Mouse (Mus musculus) 3T3-L1 (cell line): ENCODE data around the gene Svop.

Source experiments
- DNase-seq: peaks from one replicate; pipeline ENCODE4 v3.0.0-alpha.2; 2015; ENCODE audit warnings: low read depth, low spot score

The Svop gene

DNA sequence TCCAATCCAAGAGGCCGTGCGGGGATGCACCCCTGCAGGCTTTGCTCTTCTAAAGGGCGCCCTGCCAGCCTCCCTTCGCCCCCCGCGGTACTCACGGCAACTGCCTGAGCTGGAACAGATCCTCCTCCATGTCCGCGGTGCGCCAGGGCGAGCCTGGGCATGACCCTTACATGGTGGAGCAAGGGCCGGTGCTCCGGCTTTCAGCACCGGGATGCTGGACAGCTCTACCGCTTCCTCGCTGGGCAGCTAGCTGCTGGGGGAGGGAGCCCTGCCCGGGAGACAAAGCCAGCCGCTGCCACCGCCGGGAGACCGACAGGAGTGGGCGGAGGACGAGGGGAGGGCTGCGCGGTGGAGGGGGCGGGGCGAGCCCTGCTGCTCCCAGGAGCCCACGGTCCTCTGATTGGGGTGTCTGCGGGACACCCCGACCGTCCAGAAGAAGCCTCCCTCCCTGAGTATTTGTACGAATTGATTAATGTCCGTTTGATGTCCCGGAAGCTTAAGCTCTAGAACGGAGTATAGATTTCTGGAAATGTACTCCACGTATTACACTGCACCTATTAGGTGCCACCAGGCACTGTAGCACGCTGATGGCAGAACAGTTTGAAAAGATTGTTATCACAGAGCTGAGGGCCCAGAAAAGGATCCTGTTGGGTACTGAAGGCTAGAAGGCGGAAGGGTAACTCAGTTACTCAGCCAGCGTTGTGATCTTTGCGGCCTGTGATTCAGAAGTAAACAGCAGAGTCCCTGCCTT is at the start of gene Svop:
TSS of gene Svop (minus strand) at position 514 of the 751 bp plus-strand sequence.
- DNase-seq, result peak; percentile 69

DNA sequence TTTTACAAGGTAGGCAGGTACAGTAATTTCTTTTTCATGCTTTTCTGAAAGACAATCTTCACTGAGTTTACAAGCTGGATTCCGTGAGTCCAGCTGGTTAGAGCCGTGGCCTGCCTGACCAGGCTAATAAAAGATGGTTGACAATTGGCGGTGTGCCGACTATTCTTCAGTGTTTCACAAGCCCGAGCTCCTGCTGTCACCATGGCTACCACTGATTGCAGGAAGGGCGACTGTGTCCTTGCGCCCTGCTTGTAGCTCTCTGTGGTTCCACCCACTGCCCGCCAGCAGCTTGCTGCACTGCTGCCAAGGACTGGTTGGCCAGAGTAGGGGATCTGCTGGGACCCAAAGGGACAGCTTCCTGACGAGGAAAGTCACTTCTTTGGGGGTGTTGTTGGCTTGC is 47.8 kb upstream of the Svop start:
- DNase-seq, result no peak

DNA sequence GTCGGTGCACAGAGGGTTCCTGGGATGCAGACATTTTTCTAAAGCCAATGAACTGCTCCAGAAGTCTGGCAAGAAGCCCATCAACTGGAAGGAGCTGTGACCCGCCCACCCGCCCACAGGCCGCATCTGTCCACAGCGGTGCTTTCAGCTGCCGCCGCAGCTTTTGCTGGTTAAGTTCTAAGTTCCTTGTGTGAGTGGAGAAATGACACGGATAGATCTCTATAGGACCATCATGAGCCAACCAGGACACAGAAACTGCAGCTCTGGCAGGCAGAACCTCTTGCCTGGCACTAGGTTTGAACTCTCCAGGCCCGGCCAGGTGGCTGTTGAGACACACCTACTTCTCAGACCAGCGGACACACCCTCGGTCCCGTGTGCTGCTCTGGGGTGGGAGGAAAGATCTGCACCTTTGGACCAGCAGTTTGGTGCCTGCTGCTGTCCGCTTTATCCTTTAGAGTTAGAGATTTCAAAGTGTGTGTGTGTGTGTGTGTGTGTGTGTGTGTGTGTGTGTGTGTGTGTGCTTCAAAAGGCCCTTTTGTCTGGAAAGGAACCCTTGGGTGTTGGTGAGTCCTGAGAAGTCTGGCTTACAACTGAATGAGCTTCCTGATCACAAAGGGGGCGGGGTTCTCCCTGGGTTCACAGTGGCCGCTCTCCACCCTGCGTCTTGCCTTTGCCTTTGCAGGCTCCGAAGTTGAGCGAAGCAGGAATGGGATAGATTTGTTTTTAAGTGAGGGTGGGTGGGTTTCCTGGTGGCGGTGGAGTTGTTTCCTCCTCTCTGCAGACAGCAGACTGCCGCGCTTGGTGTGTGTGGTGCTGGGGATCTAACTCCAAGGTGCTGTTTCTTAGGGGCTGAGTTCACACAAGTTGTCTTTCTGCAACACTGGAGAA is 47.2 kb upstream of the Svop start:
- DNase-seq, result no peak

DNA sequence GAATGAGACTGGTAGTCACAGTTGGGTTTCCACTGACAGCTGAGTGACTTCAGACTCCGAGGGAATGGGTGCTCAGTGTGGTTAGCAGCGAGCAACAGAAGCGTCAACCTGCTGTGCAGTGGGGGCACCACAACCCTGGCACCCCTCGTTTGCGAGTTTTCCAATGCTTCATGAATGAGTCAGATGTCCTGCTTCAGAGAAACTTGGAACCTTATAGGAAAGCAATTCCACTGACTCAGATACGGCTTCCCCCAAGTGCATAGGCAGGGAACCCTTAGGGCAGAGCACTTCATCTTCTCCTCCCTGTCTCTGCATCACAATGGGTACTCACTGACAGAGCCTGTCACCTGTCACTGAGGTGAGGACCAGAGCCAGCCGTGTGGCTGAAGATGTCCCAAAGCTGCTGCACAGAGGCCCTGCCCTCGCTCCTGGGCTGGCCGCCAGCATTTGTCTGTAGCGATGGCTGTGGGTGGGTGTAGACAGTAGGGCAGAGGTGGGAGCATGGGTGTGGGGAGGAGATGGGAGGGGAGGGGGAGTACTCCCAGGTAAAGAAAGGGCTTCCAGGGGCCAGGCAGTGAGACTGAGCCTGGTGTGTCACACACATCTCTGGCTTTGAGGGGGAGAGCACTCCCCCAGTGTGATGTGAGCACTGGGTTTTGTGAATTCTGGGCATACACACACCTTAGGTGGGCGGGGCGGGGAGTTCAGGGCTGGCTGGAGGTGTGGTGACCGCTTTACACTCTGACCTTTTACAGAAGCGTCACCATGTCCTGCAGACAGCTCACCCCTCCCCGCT is 46.3 kb upstream of the Svop start:
- peak; percentile 54 for DNase-seq

DNA sequence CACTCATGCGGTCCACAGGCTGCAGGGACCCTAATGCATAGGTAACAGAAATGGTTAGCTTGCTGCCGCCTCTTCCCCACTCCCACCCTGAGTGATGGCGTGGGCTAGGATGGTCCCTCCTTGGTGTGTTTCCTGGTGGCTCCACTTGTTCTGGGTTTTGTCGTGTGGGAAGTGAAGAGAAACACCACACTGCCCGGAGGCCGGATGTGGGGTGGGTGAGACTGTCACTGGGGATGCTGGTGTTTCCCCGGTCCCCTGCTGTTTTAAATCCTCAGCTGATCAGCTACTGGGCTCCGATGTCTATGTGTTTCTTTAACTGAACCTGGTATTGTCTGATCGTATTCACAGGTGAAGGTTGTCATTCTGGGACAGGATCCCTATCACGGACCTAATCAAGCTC is 44.1 kb upstream of the Svop start:
- no peak for DNase-seq

DNA sequence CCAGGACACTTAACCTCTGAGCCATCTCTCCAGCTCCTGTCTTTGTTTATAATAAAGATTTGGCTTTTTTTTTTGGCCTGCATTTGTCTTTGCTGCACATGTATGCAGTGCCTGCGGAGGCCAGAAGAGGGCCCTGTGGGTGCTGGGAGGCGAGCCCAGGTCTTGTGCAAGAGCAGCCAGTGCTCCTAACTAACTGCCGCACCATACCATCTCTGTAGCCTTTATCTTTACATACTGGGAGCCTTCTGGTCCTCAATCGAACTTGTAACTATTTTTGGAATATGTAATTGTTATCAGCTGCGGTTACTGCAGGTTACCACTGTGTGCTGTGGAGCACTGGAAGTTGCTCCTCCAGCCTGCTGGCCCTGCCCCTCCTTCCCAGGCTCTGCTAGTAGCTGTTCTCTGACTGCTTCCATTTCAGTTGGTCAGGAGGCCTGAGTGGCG is 42.7 kb upstream of the Svop start:
- DNase-seq, result peak; percentile 70

DNA sequence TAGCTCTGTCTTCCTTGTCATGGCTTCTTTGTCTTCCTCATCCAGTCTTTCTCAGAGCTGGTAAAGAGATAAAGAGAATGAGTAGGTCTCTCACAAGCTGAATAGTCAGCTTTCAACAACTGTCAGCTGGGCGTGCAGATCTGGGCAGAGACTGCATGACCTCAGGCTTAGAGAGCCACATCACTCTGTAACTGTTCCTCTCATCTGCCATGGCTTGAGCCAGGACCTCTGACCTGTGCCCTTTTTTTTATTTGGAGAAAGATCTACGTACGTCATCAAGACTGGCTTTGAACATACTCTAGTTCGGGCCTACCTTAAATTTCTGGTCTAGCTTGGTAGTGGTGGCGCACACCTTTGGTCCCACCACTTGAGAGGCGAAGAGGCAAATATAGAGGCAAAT is 41.5 kb upstream of the Svop start:
- DNase-seq, result no peak

DNA sequence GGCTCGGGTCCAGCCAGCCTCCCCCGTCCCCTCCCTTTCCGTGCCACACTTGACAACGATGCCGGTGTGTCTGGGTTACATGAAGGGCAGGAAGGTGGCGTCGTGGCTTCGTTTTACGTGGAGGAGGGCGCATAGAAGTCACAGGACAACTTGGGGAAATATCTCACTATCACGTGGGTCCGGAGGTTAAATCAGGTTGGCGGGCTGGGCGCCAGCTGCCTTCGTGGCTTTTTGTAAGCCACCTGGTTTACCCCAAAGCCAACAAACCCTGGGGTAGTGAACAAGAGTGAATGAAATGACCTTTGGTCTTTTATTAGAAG is 40.1 kb upstream of the Svop start:
- DNase-seq, result peak; percentile 82

DNA sequence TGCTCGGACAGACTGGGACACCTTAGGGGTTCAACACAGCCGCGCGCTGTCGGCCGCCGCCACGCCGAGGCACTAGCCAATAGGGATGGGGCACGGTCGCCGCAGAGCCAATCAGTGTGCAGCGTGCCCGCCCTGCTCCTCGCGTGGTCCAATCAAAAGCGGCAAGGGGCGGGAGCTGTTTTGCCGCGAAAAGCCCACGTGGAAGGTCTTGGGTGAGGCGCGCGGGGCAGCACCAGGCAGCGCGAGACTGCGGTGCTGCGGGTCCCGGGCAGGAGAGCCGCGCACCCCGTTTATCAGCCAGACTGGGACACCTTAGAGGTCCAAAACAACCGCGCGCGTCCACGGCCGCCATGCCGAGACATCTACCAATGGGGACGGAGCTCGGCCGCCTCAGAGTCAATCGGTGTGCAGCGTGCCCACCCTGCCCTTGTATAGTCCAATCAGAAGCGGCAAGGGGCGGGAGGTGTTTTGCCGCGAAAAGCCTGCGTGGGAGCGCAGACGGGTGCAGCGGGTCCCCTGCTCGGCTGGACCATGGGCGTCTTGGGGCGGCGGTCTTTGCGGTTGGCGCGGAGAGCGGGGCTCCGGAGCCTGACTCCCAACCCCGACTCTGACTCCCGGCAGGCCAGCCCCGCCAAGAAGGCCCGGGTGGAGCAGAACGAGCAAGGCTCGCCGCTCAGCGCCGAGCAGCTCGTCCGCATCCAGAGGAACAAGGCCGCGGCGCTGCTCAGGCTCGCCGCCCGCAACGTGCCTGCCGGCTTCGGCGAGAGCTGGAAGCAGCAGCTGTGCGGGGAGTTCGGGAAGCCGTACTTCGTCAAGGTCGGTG is 39.5 kb upstream of the Svop start:
- peak; percentile 94 for DNase-seq

DNA sequence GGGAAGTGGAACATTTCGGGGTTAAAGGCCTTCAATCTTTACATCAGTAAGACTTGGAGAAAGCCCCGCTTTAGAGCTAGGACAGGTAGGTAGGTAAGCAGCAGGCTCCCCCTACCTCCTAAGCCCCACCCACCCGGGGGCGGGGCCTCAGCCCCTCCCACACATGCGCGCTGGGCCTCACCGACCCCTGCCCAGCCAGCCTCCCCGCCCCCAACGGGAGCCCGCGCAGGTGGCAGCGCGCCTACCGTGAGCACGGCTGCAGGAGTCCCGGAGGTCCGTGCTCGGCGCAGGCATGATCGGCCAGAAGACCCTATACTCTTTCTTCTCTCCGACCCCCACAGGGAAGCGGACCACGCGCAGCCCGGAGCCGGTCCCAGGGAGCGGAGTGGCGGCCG is 38.8 kb upstream of the Svop start, which contains the start of gene Ung:
TSS of gene Ung (plus strand) at position 176 of the 395 bp plus-strand sequence.
- DNase-seq, result no peak

DNA sequence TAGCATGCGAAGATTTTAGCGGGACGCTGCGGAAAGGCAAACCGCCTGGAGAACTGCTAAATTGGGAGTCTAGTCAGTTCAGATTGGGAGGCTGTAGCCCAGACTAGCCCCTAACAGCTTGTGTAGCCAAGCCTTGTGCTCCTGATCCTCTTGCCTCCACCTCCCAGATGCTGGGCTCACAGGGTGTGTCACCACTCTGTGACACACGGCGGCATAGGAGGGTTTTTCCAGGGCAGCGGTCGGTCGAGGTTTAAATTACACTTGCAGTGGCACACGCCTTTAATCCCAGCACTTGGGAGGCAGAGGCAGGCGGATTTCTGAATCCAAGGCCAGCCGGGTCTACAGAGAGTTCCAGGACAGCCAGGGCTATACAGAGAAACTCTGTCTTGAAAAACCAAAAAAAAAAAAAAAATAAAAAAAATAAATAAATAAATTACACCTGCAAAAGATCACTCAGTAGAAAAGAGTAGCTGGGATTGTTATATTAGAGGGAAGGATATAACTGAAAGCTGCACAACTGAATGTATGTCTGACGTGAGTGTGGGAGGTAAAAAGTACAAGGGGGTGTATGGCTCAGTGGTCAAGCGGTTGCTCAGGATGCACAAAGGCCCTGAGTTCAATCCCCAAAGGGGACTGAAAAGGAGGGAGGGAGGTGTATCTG is 38.3 kb upstream of the Svop start:
- DNase-seq, result peak; percentile 41

DNA sequence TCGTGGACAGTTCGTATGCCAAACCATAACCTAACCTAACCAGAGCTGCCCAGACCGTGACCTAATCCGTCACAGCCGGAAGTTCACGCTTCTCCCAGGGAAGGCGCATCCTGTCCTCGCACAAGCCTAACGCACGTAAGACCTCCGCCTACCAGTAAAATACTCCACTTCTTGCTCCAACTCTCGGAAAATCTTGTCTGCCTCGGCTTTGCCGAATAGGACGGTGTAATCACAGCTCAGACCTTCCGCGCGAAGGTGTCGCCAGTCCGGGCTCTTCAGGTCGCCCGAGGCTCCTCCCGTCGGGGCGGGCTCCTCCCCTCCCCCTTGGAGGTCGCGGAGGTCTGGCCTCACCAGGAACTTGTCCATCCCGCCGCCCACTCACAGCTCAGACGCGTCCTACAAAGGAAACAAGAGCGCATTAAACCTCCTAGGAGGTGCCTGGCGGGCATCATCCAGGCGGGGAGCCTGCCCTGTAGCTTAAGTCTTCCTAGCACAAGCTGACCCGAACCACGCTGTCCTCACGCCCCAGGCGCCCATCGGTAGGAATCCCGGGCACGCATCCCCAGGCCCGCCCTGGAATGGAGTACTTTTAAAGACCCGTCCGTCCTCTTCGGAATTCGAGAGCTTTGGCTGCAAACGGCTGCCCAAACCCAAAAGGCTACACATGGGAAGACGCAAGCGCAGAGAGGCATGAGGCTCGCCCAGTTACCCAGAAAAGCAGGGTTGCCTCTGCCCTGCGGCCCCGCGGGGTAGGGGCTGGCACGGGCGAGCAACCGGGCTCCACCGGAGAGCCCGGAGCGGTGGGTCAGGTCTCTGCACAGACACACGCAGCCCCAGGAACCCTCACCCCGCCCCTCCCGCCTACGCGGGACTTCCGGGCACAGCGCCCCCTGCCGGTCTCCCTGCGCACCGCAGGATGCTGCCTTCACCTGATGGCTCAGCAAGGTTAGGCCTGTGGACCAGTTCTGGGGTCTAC is 36.3 kb upstream of the Svop start, which contains the start of gene Alkbh2:
TSS of gene Alkbh2 (minus strand) at position 845 of the 976 bp plus-strand sequence.
- peak; percentile 80 for DNase-seq

DNA sequence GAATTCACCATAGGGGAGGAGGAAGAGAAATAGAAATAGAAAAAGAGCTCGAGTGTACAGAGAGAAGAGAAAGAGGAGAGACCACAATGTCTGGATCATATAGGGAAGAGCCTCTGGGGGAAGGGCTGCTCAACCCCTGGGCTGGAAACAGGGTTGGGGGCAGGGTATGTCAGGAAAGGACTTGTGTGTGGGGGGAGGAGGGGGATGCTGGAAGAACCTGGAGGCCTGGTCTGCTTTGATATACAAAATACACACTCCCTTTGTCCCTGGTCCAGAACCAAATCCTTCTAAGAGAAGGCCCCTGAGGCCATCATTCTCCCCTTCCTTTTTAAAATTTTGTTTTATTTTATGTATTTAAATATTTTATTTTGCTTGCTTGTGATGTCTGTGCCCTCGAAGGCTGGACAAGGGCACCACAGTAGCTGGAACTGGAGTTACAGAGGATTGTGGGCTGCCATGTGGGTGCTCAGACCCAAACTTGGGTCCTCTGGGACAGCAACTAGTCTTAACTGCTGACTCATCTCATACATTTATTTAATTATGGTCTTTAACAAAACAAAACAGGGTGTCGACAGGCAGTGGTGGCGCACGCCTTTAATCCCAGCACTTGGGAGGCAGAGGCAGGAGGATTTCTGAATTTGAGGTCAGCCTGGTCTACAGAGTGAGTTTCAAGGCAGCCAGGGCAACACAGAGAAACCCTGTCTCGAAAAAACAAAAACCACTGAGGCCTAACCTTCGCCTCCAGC is 35.3 kb upstream of the Svop start:
- no peak for DNase-seq

DNA sequence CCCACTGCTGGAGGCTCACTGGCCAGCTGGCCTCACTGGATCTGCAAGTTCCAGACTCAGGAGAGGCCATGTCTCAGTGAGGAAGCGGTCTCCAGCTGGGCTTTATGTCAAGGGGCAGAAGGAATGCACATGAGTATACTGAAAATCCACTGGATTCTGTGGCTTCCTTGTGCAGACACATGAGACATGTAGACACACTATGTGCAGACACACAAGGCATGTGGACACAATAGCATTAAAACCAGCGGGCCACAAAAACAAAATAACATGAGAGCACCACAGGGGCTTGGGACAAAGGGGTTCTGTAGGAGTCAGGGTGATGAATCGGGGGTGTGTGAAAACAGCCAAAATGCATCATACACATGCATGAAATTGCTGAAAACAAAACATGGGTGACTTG is 34.6 kb upstream of the Svop start:
- no peak for DNase-seq

DNA sequence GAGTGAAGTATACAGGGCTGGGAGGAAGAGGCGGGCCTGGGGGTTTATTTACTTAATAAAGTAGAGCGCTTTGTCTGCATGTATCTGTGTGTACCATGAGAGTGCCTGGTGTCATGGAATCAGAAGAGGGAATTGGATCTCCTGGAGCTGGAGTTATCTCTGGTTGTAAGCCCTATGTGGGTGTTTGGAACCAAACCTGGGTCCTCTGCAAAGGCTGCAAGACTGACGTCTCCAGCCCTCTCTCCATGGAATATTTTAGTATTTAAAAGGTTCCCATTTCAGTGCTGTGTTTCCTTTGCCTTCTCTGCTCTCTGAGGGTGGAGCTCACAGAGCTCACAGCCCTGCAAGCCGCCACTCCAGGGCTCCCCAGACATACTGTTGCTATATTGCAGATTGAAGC is 28.4 kb upstream of the Svop start:
- no peak for DNase-seq

DNA sequence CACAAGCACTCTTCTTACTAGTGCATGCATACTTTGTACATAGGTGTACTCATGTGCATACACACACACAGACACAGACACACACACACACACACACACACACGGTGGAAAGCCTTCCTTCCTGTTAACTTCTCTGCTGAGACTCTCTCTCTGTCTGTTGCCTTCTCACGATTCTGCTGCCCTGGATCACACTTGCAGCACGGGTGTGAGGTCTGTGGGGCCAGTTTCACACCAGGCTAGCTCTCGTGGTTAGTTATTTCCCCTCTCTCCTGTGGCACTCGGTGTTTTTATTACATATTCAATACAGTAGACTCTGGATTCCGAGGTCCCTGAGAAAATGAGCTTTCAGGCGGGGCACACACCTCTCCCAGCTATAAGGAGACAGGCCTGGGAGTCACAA is 25.2 kb upstream of the Svop start:
- DNase-seq, result no peak

DNA sequence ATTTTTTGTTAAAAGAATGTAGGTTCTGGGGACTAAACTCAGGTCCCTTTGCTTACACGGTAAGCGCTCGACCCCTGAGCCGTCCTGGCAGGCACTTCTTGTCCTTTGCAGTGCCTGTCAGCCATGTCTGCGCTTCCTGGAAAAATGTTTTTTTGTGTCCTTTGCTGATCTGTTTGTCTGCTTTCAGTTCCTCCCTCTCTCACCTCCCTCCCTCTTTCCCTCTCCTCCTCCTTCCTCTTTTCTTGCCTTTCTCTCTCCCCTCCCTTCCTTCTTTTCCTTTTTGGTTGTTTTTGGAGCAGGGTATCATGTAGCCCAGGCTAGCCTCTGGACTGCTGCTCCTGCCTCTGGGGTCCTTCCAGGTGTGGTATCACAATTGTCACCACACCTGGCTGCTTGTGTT is 23.7 kb upstream of the Svop start:
- DNase-seq, result no peak

DNA sequence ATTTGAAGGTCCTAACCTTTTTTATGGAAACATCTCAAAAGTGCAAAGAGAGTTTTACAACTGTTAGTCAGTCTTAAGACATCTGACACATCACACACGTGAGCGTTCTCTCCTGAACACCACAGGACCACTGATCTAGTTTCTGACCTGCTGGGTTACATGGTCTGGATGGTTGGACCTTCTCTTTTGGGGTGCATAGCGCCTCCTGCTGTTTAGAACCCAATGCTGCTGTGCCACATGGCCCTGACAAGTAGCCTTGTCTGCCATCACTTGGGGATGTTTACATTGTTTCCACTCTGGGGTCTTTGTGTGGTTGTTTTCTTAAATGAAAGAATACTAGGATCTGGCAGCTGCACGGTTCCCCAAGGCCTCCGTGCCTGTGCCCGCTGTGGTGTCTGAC is 22.0 kb upstream of the Svop start:
- peak; percentile 44 for DNase-seq
